Mouse (Mus musculus) layer of hippocampus, adult 2 months (tissue): ENCODE measurements at regions not wholly inside any gene's neighbourhood (a gene's known extent, or its start where the extent isn't known, plus 50 kb on each side); places are given as distances from the start of the nearest gene placed in this dataset.

Experiments
- DNase-seq, 2 experiments: peaks; one replicate each; pipeline ENCODE4 v3.0.0; 2022; ENCODE audit warnings: low spot score in 2 of 2
- H3K27ac ChIP-seq: fragments of 200-600 bp; 2 replicates; pipeline ENCODE4 v1.8.1; 2022
- H3K4me3 ChIP-seq: fragments of 200-600 bp; 2 replicates; pipeline ENCODE4 v1.8.1; 2022; ENCODE audit warnings: mild to moderate bottlenecking
- CTCF ChIP-seq: fragments of 200-600 bp; conservative IDR thresholded peaks from 2 replicates; pipeline ENCODE4 v1.8.1; 2022; ENCODE audit warnings: antibody characterized with exemption, mild to moderate bottlenecking, moderate library complexity

- no peak overlapping the region for H3K27ac ChIP-seq
- DNase-seq = no peak
- TF ChIP-seq CTCF = no peak
- no peak overlapping the region for H3K4me3 ChIP-seq
Observed at GRCm38 (mm10) chr14:110685247-110685646, 69.7 kb downstream of the Slitrk6 start.

DNA sequence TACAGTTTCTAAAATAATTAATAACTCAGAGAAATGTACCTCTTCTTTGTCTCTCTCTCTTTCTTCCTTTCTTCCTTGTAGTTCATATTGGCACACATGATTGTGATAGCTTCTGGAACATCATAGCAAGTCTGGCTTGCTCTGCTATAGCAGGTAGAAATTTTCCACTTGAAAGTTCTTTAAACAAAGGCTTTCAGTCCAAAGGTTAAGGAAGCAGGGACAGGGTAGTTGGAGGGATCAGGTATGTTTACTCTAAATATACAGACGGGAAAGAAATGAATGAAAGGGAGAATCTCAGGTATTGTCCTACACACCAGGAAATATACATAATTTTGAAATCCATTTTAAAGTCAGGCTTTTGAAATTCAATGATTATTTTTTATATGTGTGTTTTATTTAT lies 75.2 kb downstream of the Slitrk6 start:
- Histone ChIP-seq H3K27ac (no peak overlapping the region), H3K4me3 (no peak overlapping the region)
- TF ChIP-seq CTCF = no peak
- no peak for DNase-seq

GRCm38 (mm10) chr14:110665712-110666111 lies 89.2 kb downstream of the Slitrk6 start:
- Histone ChIP-seq H3K27ac (no peak overlapping the region), H3K4me3 (no peak overlapping the region)
- DNase-seq = no peak
- no peak for TF ChIP-seq CTCF

DNA sequence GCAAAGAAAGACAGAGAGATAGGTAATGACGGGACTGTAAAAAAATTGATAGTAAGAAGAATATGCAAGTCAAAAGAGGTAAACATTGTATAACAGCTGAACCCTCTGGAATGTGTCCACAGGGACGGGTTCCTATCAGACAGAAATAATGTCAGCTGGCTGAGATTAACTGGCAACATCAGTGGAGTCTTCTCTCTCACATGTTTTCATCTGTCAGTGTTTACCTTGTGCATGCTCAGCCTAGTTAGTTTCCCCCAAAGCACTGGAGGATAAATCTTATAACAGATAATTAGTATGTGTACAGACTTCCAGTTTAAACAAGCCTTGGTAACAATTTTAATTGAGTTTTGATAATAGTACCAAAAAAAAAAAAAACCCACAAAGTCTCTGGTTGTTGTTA lies 91.7 kb downstream of the Slitrk6 start:
- no peak overlapping the region for H3K27ac ChIP-seq
- H3K4me3 ChIP-seq = no peak overlapping the region
- no peak for TF ChIP-seq CTCF
- DNase-seq = no peak

DNA sequence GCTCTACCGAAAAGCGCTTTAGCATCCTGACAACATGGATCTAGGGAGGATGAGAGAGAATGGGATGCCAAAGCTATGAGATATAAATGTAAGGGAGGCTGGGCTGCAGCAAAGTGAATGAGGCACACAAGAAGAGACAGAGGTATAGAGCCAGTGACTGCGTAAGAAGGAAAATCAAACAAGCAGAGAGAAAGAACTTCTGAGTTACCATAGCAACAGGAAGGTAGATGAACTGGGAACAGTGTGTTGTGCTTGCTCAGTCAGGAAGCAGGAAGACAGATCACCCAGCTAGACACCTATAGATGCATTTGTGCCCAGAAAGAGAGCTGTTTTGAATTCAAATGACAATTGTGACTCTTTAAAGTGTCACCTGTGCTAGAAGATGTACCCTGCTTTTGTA lies 120.8 kb downstream of the Slitrk6 start:
- no peak overlapping the region for H3K4me3 ChIP-seq
- TF ChIP-seq CTCF = no peak
- DNase-seq = peak in 1 of 2 experiments; percentile 2
- H3K27ac ChIP-seq = no peak overlapping the region

DNA sequence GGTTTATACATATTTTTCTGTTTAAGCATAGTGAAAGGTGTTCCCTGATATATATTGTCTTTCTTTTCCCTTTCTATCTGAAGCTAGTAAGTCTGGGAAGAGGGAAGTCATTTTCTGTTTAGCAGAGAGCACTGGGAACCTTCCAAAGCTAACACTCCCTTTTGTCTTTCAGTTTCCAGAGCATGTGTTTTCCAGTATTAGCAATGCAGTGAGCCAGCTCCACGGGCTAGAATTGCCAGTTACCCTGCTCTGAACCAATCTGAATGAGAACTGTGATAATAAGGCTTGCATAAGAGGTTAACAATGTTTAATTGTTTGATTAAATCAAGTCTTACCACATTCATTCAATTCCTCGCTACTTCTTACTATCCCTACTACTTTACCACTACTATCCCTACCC lies 131.2 kb downstream of the Slitrk6 start:
- Histone ChIP-seq H3K27ac (no peak overlapping the region), H3K4me3 (no peak overlapping the region)
- no peak for DNase-seq
- TF ChIP-seq CTCF = no peak

GRCm38 (mm10) chr14:110618496-110618920 lies 136.4 kb downstream of the Slitrk6 start:
- no peak for DNase-seq
- H3K4me3 ChIP-seq = no peak overlapping the region
- H3K27ac ChIP-seq = no peak overlapping the region
- no peak for TF ChIP-seq CTCF

DNA sequence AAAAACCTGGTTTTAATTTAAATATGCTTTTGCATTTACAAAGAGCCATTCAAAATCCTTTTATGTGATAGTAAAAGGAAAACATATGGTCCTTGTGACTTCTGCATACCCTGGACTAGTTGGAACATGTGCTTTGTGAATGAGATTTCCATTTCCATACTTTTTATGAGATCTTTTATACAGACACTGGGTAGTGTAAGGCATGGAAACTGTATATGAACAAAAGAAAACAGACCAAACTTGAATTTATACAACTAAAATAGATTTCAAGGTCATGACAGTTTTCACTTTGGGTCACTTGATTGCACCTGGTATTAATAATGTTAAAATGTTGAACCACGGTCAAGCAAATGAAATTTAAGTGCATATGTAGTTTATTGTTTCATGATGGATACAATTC lies 138.5 kb downstream of the Slitrk6 start:
- no peak for TF ChIP-seq CTCF
- DNase-seq = no peak
- Histone ChIP-seq H3K27ac (no peak overlapping the region), H3K4me3 (no peak overlapping the region)

- Histone ChIP-seq H3K4me3 (no peak overlapping the region), H3K27ac (no peak overlapping the region)
- TF ChIP-seq CTCF = no peak
- no peak for DNase-seq
Observed at GRCm38 (mm10) chr14:110580311-110580710, 174.6 kb downstream of the Slitrk6 start.

- no peak overlapping the region for H3K4me3 ChIP-seq
- no peak for TF ChIP-seq CTCF
Observed at GRCm38 (mm10) chr14:110570717-110571116, 184.2 kb downstream of the Slitrk6 start.

GRCm38 (mm10) chr14:110565783-110566445 lies 189.0 kb downstream of the Slitrk6 start:
- no peak for DNase-seq
- TF ChIP-seq CTCF = no peak
- Histone ChIP-seq H3K4me3 (no peak overlapping the region), H3K27ac (no peak overlapping the region)

More at GRCm38 (mm10) chr14:110570717-110571116, 184.2 kb downstream of the Slitrk6 start:
- no peak for DNase-seq
- H3K27ac ChIP-seq = no peak overlapping the region

GRCm38 (mm10) chr14:110564621-110565020 lies 190.3 kb downstream of the Slitrk6 start:
- H3K4me3 ChIP-seq = no peak overlapping the region
- no peak for DNase-seq
- no peak overlapping the region for H3K27ac ChIP-seq
- no peak for TF ChIP-seq CTCF

DNA sequence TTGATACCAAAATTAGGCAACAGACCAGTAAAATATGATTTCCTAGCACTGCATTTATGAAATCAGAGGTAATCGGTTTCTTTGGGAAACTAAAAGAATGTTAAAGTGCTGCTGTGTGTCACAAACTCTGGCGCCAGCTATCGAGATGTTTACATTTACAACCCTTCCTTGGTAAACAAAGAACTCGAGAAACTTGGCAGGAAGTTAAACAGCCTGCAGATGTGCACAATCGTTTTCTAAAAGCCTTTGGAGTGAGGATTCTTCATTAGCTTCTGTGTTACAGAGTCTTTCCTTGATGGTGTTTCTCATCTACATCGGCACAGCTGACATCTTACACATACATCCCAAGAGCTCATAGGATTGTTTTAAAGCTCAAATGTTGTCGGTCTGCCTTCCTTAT lies 209.7 kb downstream of the Slitrk6 start:
- TF ChIP-seq CTCF = no peak
- no peak for DNase-seq
- Histone ChIP-seq H3K4me3 (no peak overlapping the region), H3K27ac (no peak overlapping the region)

DNA sequence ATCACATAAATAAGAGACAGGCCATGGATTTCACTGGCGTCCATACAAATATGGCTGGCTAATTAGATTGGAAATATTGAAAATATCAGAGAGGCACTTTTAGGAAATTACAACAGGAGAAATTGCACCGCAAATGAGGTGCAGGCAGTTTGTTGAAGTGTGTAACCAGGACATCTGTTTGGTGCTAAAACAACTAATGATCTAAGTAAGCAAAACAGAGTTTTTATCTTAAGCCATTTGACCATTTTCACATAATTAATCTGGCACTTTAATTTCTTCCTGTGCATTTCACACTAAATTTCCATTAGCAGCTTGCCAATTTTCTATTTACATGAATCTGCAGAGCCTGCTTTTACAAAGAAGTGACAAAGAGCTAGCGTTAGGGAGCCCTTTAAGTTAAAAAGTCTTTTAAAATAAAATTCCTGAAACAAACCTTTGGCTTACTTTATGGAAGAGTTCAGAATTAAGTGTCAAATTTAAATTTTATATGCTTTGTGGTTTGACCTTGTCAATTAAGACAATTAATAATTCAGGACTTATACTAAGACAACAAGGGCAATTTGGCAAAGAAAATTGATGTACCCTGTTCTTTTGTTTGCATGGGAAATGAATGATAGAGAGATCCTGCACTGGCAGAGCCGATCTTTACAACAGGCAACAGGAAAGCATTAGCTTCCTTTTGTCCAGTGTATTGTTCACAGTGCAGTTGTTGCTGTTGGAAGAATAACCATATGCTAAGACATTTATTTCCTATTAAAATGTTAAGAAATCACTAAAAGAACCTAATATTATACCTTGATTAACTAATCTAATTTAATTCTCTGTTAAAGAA lies 211.4 kb downstream of the Slitrk6 start:
- Histone ChIP-seq H3K4me3 (no peak overlapping the region), H3K27ac (no peak overlapping the region)
- TF ChIP-seq CTCF = no peak
- DNase-seq = no peak
